Mouse (Mus musculus) frontal cortex, postnatal 10 days (tissue): ENCODE data around the gene Psmb1.
"Not testable (repeated sequence)": the region's sequence is repeated elsewhere in the genome, so short reads cannot be mapped to it uniquely, and the experiment has no call there.

Experiments used
- DNase-seq, 2 experiments: peaks; one replicate each; pipeline ENCODE4 v3.0.0; 2022; ENCODE audit warnings: low spot score in 2 of 2, mixed read lengths in 1 of 2

Gene Psmb1

GRCm38 (mm10) chr17:15499656-15500394, at the start of gene Psmb1, which contains the start of gene Tbp:
Gene Psmb1, minus strand, starts transcription at chr17:15499751.
Gene Tbp, plus strand, starts transcription at chr17:15499888.
- peak; percentile 94 to 97 for DNase-seq

- no peak for DNase-seq
These were observed 46.9 kb upstream of the Psmb1 start for GRCm38 (mm10) chr17:15546440-15546839.

GRCm38 (mm10) chr17:15543868-15544267, 44.3 kb upstream of the Psmb1 start:
- DNase-seq: not testable (repeated sequence)

GRCm38 (mm10) chr17:15540309-15540708, 40.8 kb upstream of the Psmb1 start:
- DNase-seq: no peak

GRCm38 (mm10) chr17:15536457-15536904, 36.9 kb upstream of the Psmb1 start:
- DNase-seq: no peak

GRCm38 (mm10) chr17:15535943-15536342, 36.4 kb upstream of the Psmb1 start:
- no peak for DNase-seq

- no peak for DNase-seq
These were observed 35.7 kb upstream of the Psmb1 start for GRCm38 (mm10) chr17:15535162-15535800.

GRCm38 (mm10) chr17:15530141-15530540, 30.6 kb upstream of the Psmb1 start:
- peak in 1 of 2 experiments; percentile 40 for DNase-seq

- no peak for DNase-seq
These were observed 29.3 kb upstream of the Psmb1 start for GRCm38 (mm10) chr17:15528887-15529286.

GRCm38 (mm10) chr17:15527811-15528136, 28.2 kb upstream of the Psmb1 start:
- DNase-seq: no peak

- peak; percentile 87 to 90 for DNase-seq
These were observed 27.6 kb upstream of the Psmb1 start, which contains the start of gene Pdcd2 for GRCm38 (mm10) chr17:15526986-15527810. Gene Pdcd2, minus strand, starts transcription at chr17:15527301.

GRCm38 (mm10) chr17:15526304-15526703, 26.8 kb upstream of the Psmb1 start:
- DNase-seq: no peak

- DNase-seq: no peak
These were observed 19.2 kb upstream of the Psmb1 start for GRCm38 (mm10) chr17:15518766-15519165.

- DNase-seq: no peak
These were observed 18.6 kb upstream of the Psmb1 start for GRCm38 (mm10) chr17:15518186-15518585.

- no peak for DNase-seq
These were observed 18.2 kb upstream of the Psmb1 start for GRCm38 (mm10) chr17:15517776-15518175.

GRCm38 (mm10) chr17:15510694-15511093, 11.1 kb upstream of the Psmb1 start:
- DNase-seq: no peak

- no peak for DNase-seq
These were observed 818 bp downstream of the Psmb1 start for GRCm38 (mm10) chr17:15498753-15499113.

- peak; percentile 91 to 94 for DNase-seq
These were observed 1.4 kb downstream of the Psmb1 start for GRCm38 (mm10) chr17:15497882-15498752.

- DNase-seq: no peak
These were observed 9.0 kb downstream of the Psmb1 start for GRCm38 (mm10) chr17:15490542-15490941.

- DNase-seq: no peak
These were observed 26.9 kb downstream of the Psmb1 start for GRCm38 (mm10) chr17:15472671-15473070.

- DNase-seq: peak; percentile 11 to 44
These were observed 31.9 kb downstream of the Psmb1 start for GRCm38 (mm10) chr17:15467669-15468068.
